Mouse (Mus musculus) testis, adult 2 months (tissue): ENCODE results near the gene Zfc3h1.

Experiments used
- CTCF ChIP-seq: fragments of 200-500 bp; IDR thresholded peaks from 2 replicates; pipeline ENCODE4 v1.5.1; 2012; ENCODE audit warnings: low read depth, mild to moderate bottlenecking, inconsistent platforms, low read length, moderate library complexity; ENCODE audit not compliant: control insufficient read depth, insufficient read depth, insufficient replicate concordance
- POLR2A ChIP-seq: fragments of 200-500 bp; IDR thresholded peaks from 2 replicates; pipeline ENCODE4 v1.6.1; 2012; ENCODE audit warnings: low read depth, mild to moderate bottlenecking, inconsistent platforms, low read length, moderate library complexity; ENCODE audit not compliant: control insufficient read depth

GRCm38 (mm10) chr10:115339820-115340328, 44.9 kb upstream of the Zfc3h1 start:
- TF ChIP-seq CTCF: no peak
- TF ChIP-seq POLR2A: no peak
